18 mouse cellular contexts compared by ENCODE assay signal in genomic region chr1:79602500-79602899, GRCm38 (mm10).
"Had no signal": no experiment of that assay in that cellular context is flagged by ENCODE, and none has a peak within 500 bp of the region (broad histone marks: within the 10 kb centered on the region; RNA-seq: fewer than 3 reads in every experiment).

No protein-coding gene starts in this region.

- H3K27me3 ChIP-seq: limb, embryonic 13.5 days; liver, embryonic 12.5 days; liver, embryonic 15.5 days; lung, embryonic 15.5 days had no signal

- H3K4me1 ChIP-seq: limb, embryonic 13.5 days; liver, embryonic 12.5 days; liver, embryonic 15.5 days; lung, embryonic 15.5 days had no signal

- H3K4me3 ChIP-seq: layer of hippocampus, adult 2 months; limb, embryonic 10.5 days; limb, embryonic 13.5 days; liver, embryonic 12.5 days; liver, embryonic 15.5 days; lung, embryonic 15.5 days had no signal

- H3K9ac ChIP-seq: limb, embryonic 13.5 days; liver, embryonic 12.5 days; liver, embryonic 15.5 days; lung, embryonic 15.5 days had no signal

- ATAC-seq: liver, embryonic 12.5 days; midbrain, embryonic 16.5 days had no signal

- H3K36me3 ChIP-seq: limb, embryonic 10.5 days; limb, embryonic 13.5 days; liver, embryonic 12.5 days; liver, embryonic 15.5 days; lung, embryonic 15.5 days had no signal

- H3K27ac ChIP-seq: kidney, postnatal 0 days; layer of hippocampus, adult 2 months; limb, embryonic 10.5 days; limb, embryonic 13.5 days; liver, embryonic 12.5 days; liver, embryonic 15.5 days; lung, embryonic 15.5 days had no signal

- H3K4me2 ChIP-seq: limb, embryonic 13.5 days; liver, embryonic 12.5 days; liver, embryonic 15.5 days; lung, embryonic 15.5 days; midbrain, embryonic 11.5 days had no signal

- H3K9me3 ChIP-seq: limb, embryonic 10.5 days; limb, embryonic 13.5 days; liver, embryonic 12.5 days; liver, embryonic 15.5 days; lung, embryonic 15.5 days had no signal

- DNase-seq: kidney, adult 9 months; kidney, postnatal 25 days; layer of hippocampus, adult 9-11 months; liver; lung, adult 18-20 months; lung, postnatal 14 days; lung, postnatal 4 days; thymus, adult 18-20 months; thymus, postnatal 36 days had no signal
